Mouse (Mus musculus) thymus, postnatal 25 days (tissue): Measurements from ENCODE around the gene Cerkl.

Source experiments
- DNase-seq: peaks from one replicate; pipeline ENCODE4 v3.0.0; 2022

Cerkl gene

DNA sequence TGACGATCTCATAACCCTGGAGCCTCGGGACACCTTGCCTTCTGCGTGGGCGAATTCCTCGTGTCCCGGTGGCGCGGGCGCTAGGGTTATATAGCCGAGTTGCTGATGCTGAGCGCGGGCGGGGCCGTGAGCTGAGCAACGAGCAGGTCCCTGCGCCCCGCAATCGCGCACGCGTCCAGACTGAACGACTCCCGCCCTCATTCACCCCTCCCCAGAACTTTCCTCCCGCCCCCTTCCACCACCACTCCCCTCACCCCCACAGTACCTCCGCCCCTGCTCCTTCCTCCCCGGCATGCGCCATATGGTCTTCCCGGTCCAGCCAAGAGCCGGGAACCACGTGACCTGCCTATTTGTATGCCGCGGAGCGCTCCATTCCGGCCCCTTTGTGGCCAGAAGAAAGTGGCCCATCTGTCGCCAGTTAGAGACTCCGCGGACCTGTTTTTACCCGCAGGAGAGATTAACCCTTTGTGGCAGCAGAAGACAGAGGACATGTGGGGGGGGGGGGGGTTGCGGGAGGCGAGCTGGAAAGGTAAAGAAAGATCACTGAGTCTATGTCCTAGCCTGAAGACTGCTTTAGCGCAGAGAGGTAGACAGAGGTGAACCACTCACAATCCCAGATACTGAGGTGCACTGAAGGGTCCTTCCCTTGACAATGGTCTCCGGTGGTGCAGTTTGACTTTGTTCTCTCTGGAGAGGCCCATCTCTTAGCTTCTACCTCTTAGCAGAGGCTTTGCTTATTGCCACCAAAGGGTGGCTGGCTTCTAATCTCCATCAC lies at the start of gene Cerkl, which contains the start of gene Neurod1:
TSS of gene Cerkl (minus strand) at position 211 of the 775 bp plus-strand sequence.
TSS of gene Neurod1 (minus strand) at position 177 of the 775 bp plus-strand sequence.
- no peak for DNase-seq

GRCm38 (mm10) chr2:79498990-79499755 lies 42.6 kb upstream of the Cerkl start:
- DNase-seq: peak; percentile 40

DNA sequence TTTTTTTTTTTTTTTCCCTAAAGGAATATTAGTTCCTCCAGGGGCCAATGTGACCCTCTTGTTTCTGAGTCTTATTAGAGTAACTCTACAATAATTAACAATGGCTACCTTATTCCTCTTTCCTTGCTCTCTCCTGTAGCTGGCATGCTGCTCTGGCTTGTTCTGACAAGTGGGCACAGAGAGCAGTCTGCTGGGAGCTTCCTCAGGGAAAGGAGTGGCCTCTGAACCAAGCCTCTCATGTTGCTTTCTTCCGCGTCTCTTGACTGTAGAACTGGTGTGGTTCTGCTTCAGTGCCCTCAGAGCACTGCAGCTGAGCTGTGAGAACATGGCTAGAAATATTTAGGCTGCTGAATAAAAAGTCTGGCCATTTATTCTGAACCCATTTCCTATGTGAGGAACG lies 28.5 kb upstream of the Cerkl start:
- no peak for DNase-seq

DNA sequence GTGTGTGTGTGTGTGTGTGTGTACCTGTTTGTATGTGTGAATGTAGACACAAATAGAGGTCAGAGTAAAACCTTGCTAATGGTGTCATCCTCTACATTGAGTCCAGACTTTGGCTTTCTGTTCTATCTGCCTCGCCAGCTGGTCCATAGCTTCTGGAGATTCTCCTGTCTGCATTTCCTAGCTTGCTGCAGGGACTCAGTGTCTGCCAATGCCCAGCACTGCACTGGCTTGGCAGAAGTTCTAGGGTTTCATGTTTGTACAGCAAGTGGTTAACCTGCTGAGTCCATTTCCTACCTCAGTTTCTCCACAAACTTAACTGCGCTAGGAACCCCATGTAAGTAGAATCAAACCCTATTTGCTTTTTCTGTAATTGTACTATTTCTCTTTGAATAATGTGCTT lies 25.9 kb upstream of the Cerkl start:
- no peak for DNase-seq

DNA sequence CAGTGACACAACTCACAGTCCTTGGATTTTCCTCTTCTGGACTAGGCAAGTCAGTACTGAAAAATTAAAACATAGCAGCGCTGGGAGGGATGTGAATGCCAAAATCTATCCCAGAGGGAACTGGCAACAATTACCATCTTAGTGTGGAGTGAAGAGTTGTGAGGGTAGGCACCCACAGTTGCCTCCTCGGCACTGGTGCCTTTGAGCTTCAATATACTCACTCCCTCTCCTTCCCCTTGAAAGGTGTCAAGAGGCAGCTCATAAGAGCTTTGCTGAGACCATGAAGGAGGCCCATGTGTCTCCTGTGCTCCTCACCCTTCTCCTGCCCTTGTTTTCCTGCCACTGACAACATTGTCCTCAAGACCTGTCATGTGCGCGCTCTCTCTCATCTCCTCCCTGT lies 5.8 kb upstream of the Cerkl start:
- DNase-seq: no peak

GRCm38 (mm10) chr2:79461861-79462260 lies 5.3 kb upstream of the Cerkl start:
- no peak for DNase-seq

GRCm38 (mm10) chr2:79460586-79460985 lies 4.0 kb upstream of the Cerkl start:
- DNase-seq: no peak

DNA sequence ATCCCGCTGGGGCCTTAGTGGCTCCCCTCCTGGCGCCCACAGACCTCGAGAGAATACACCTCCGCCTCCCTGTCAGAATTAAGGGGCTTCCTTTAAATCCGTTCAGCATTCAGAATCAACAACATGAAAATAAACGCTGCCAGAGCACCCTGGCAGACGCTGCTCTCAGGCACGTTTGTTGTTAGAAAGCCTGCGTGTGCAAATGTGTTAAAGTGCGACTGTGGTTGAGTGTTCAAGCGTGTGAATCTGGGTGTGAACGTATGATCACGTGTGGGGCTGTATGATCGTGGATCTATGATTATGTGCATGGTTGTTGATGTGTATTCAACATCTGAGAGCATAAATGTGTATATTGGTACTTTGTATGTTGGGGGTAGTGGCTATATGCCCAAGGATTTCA lies 3.5 kb upstream of the Cerkl start:
- no peak for DNase-seq

- no peak for DNase-seq
Observed at GRCm38 (mm10) chr2:79459061-79460045, 2.8 kb upstream of the Cerkl start.

- DNase-seq: no peak
Observed at GRCm38 (mm10) chr2:79457932-79458331, 1.3 kb upstream of the Cerkl start.

DNA sequence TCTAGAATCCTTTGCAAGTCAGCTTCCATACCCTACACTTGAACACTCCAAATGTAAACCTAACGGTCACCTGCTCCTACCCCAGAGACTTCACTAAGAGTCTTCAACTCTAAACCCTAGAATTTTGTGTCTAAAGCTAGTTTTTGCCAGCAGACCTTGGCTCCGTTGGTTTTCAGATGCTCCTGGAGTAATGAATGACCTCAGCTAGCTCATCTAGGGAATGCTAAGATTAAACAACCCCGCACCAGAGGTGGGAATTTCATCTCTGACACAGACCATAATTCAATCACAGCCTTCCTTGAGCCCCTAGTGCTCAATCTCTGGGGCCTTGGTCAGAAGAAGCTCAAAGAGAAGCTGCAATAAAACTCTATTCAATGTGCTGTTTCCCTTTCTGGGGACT lies 849 bp upstream of the Cerkl start:
- no peak for DNase-seq

- DNase-seq: no peak
Observed at GRCm38 (mm10) chr2:79455646-79456045, 939 bp downstream of the Cerkl start.

GRCm38 (mm10) chr2:79454786-79455446 lies 1.7 kb downstream of the Cerkl start:
- no peak for DNase-seq

- peak; percentile 41 for DNase-seq
Observed at GRCm38 (mm10) chr2:79453901-79454781, 2.4 kb downstream of the Cerkl start.

DNA sequence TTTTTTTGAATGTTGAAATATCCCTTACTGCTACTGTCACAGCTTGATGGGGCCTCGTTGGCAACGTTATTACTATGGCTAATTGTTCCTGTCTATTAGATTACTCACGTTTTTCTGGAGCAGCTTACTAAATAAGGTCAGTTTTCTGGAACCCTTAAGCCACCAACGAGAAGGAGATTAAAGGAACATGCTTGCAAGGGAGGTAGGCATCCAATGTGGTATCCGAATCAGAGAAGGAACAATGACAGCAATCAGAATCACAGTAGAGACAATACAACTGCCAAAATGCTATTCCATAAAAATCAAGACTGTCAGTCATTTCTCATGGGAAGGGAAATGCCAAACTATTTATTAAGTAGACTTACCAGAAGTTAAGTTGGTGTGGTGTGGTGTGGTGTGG lies 5.1 kb downstream of the Cerkl start:
- no peak for DNase-seq

GRCm38 (mm10) chr2:79450684-79451394 lies 5.7 kb downstream of the Cerkl start:
- no peak for DNase-seq

- DNase-seq: no peak
Observed at GRCm38 (mm10) chr2:79449371-79449770, 7.2 kb downstream of the Cerkl start.

- DNase-seq: no peak
Observed at GRCm38 (mm10) chr2:79447198-79447597, 9.4 kb downstream of the Cerkl start.

DNA sequence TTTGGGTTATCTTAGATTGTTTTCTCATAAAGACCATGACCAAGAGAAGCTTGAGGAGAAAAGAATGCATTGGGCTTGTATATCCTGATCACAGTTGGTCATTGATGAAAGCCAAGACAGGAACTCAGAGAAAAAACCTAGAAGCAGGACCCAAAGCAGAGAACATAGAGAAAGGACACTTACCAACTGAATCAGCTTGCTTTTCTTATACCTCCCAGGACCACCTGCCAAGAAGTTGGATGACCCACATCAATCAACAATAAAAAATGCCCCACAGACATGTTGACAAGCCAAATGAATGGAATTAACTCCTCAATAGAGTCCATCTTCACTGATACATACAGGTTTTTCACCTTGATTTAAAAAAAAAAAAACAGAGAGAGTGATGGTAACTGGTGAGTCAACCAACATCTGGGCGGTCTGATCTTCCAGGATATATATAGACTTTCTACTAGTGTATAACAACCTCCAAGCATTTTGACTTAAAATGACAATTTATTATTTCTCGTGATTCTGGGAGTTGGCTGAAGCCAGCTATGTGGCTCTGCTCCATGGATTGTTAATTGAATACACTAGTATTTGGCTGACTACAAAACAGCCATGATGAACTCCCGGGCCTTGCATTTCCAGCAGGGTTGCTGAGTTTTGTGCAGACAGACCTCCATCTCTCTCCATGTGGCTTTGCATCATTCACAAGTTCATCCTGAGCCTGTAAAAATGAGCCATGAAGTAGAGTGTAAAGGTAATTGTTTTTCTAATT lies 12.5 kb downstream of the Cerkl start:
- no peak for DNase-seq

GRCm38 (mm10) chr2:79443401-79443800 lies 13.2 kb downstream of the Cerkl start:
- DNase-seq: no peak
